Mouse (Mus musculus): ENCODE results near the gene Grhl1. TPM values are rescaled to one million over a fixed set of nuclear protein-coding genes. Genes with fewer than 3 reads are reported as not detected.

The Grhl1 gene
- polyA plus RNA-seq, 1 experiment from 2014 or later: 0.42 TPM

DNA sequence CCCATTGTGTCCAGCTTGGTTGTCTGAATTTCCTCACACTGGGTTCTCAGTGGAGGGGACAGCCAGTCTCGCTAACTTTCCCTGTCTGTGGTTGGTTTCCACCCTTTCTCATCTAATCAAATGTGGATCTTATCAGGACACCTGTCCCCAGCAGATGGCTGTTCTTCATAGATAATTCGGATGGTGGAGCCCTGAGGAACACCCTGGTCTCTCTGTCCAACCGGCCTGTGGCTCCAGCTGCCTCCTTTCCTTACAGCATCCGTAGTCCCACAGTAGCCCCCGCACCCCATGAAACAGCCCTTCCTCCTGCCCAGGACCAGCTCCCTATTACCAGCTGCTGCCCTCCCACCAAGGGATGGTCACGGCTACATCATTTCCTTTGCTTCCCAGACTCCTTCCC lies 73.8 kb downstream of the Grhl1 start:
- H3K27me3 ChIP-seq (ENCODE audit: control insufficient read depth, insufficient read depth, low read depth, low read length): no peaks in the 10 kb centered on the region
- peak overlapping the region; percentile 41 for H3K4me3 ChIP-seq (ENCODE audit: low read depth, low read length)
- H3K4me2 ChIP-seq (ENCODE audit: low read depth, low read length): peak overlapping the region; percentile 67
- H3K9ac ChIP-seq (ENCODE audit: low read depth, low read length): peak overlapping the region; percentile 67
- H3K27ac ChIP-seq (ENCODE audit: low read length): peak overlapping the region; percentile 97
- H3K36me3 ChIP-seq (ENCODE audit: control insufficient read depth, insufficient read depth): no peaks in the 10 kb centered on the region
- peaks cover 75% of the 10 kb centered on the region for H3K4me1 ChIP-seq (ENCODE audit: control insufficient read depth, low read depth, low read length)
- ATAC-seq (ENCODE audit: low read depth): peak; percentile 78
- H3K9me3 ChIP-seq (replicated peaks; ENCODE audit: control insufficient read depth, low read length): no peaks in the 10 kb centered on the region
- WGBS (ENCODE audit: insufficient replicate concordance): 29% methylated on average over 6 of the region's 6 CpGs

DNA sequence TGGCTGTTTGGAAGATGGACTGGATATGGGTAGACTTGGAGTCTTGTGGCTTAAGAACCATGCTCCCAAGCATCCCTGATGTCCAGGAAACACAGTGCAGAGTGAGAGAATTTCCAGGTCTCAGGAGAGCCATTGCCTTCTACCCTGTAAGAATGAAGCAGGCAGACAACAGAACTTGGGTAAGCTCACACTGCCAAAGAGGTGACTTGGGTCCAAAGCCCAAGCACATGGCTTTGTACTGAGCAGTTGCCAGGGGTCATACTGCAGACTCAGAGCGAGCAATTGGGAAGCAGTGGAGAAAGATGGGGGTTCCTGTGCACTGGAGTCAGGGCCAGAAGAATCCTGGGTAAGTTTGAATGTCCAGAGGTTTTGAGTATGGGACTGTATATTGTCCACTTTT lies 76.0 kb downstream of the Grhl1 start:
- no peaks in the 10 kb centered on the region for H3K27me3 ChIP-seq (ENCODE audit: control insufficient read depth, insufficient read depth, low read depth, low read length)
- H3K36me3 ChIP-seq (ENCODE audit: control insufficient read depth, insufficient read depth): no peaks in the 10 kb centered on the region
- no peak overlapping the region for H3K4me2 ChIP-seq (ENCODE audit: low read depth, low read length)
- H3K9ac ChIP-seq (ENCODE audit: low read depth, low read length): no peak overlapping the region
- peak overlapping the region; percentile 55 for H3K27ac ChIP-seq (ENCODE audit: low read length)
- H3K4me3 ChIP-seq (ENCODE audit: low read depth, low read length): no peak overlapping the region
- H3K9me3 ChIP-seq (replicated peaks; ENCODE audit: control insufficient read depth, low read length): no peaks in the 10 kb centered on the region
- 63% methylated on average over 1 of the region's 1 CpGs for WGBS (ENCODE audit: insufficient replicate concordance)
- H3K4me1 ChIP-seq (ENCODE audit: control insufficient read depth, low read depth, low read length): peaks cover 77% of the 10 kb centered on the region
- ATAC-seq (ENCODE audit: low read depth): no peak

DNA sequence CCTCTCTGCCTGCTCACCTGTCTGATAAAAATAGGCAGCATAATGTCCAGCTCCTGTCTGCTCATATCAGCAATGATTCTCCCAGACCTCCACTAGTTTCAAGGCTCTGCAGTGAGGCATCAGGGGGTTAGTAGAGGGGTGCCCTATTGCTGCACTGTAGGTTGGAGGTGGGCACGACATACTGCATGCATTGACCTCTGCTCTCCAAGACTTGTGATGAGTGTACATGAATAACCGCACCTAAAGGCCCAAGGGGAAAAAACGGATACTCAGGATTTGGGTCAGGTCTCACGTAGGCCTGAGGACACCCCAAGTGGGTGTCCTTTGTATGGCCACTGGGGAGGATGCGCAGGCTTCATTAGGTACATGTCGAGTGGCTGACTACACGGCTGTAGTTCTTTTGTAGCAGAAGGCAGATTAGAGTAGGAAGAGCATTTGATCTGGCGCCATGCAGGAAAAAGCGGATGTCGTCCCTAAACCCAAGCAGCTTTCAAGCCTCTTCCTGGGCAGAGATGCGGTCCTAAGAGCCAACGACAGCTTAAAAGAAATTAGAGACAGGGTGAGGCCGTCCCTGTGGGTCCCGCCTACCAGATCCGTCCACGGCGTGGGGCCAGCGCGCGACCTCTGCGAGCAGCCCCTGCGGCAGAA lies 78.5 kb downstream of the Grhl1 start:
- Histone ChIP-seq H3K9me3 (replicated peaks; ENCODE audit: control insufficient read depth, low read length) (no peaks in the 10 kb centered on the region), H3K27ac (ENCODE audit: low read length) (peak overlapping the region; percentile 89), H3K4me1 (ENCODE audit: control insufficient read depth, low read depth, low read length) (peaks cover 75% of the 10 kb centered on the region), H3K9ac (ENCODE audit: low read depth, low read length) (peak overlapping the region; percentile 75), H3K4me2 (ENCODE audit: low read depth, low read length) (peak overlapping the region; percentile 94), H3K4me3 (ENCODE audit: low read depth, low read length) (peak overlapping the region; percentile 88), H3K27me3 (ENCODE audit: control insufficient read depth, insufficient read depth, low read depth, low read length) (no peaks in the 10 kb centered on the region), H3K36me3 (ENCODE audit: control insufficient read depth, insufficient read depth) (peaks cover 22% of the 10 kb centered on the region)
- WGBS (ENCODE audit: insufficient replicate concordance): 7% methylated on average over 20 of the region's 22 CpGs
- ATAC-seq (ENCODE audit: low read depth): no peak

DNA sequence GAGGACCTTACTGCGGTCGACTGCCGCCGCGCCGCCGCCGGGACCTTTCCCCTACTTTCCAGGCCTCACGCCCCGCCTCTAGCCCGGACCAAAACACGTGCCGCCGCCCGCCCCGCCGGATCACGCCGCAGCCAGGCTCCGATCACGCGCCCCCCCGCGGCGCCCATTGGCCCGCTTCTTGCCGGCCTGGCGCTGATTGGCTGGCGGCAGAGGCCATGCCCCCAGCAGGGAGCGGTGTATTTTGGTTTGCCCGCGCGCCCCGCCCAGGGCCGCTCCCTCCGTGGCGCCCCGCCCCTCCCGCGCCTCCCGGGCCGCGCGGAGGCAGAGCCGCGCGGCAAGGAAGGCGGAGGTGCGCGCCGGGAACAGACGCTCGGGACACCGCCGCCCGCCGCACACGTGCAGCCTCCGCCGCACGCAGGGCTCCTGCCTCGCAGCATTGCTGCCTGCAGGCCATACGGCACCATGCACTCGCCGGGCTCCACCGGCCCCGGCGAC lies 79.0 kb downstream of the Grhl1 start, which contains the start of gene Klf11:
Klf11 (plus strand) TSS at position 212 of the 495 bp plus-strand sequence.
- H3K4me2 ChIP-seq (ENCODE audit: low read depth, low read length): peak within 1 kb of the TSS; percentile 94
- under 1% methylated on average over 60 of the region's 68 CpGs for WGBS (ENCODE audit: insufficient replicate concordance)
- H3K36me3 ChIP-seq (ENCODE audit: control insufficient read depth, insufficient read depth): peaks cover 28% of the 10 kb centered on the region
- no peaks in the 10 kb centered on the region for H3K9me3 ChIP-seq (replicated peaks; ENCODE audit: control insufficient read depth, low read length)
- peak within 1 kb of the TSS; percentile 95 for H3K9ac ChIP-seq (ENCODE audit: low read depth, low read length)
- peaks cover 75% of the 10 kb centered on the region for H3K4me1 ChIP-seq (ENCODE audit: control insufficient read depth, low read depth, low read length)
- H3K27ac ChIP-seq (ENCODE audit: low read length): peak within 1 kb of the TSS; percentile 98
- H3K4me3 ChIP-seq (ENCODE audit: low read depth, low read length): peak within 1 kb of the TSS; percentile 88
- no peaks in the 10 kb centered on the region for H3K27me3 ChIP-seq (ENCODE audit: control insufficient read depth, insufficient read depth, low read depth, low read length)
- ATAC-seq (ENCODE audit: low read depth): peak; percentile 82

DNA sequence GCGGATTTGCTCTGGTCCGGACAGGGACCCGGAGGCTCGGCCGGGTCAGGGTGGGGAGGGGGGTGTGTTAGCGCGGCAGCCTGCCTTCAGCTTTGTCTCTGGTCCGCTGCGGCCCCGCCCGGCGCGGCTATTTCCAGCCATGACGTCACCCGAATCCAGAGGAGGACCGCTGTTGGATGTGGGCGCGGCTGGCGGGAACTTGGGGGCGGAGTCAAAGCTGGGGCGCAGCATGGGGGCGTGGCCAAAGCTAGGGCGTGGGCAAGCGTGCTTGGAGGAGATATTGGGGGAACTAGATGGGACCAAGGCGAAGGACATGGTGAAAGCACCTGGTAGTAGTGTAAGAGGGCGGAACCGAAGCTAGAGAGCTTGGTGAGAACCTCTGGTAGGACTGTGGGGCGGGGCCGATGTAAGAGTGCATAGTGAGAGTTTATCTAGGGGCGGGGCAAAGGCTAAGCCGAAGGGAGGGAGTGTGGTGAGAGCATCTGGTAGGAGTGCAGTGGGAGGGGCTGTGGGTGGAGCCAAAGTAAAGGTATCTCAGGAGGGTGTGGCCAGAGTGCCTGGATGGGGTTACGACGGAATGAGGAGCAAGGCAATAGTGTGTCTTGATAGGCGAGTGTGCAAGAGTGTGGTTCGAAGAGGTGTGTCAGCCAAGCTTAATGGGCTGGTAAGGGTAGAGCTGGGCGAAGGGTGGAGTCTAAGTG lies 79.7 kb downstream of the Grhl1 start:
- no peaks in the 10 kb centered on the region for H3K9me3 ChIP-seq (replicated peaks; ENCODE audit: control insufficient read depth, low read length)
- H3K27ac ChIP-seq (ENCODE audit: low read length): peak overlapping the region; percentile 98
- H3K4me3 ChIP-seq (ENCODE audit: low read depth, low read length): peak overlapping the region; percentile 88
- H3K4me1 ChIP-seq (ENCODE audit: control insufficient read depth, low read depth, low read length): peaks cover 78% of the 10 kb centered on the region
- WGBS (ENCODE audit: insufficient replicate concordance): under 1% methylated on average over 36 of the region's 36 CpGs
- peak; percentile 83 for ATAC-seq (ENCODE audit: low read depth)
- peaks cover 34% of the 10 kb centered on the region for H3K36me3 ChIP-seq (ENCODE audit: control insufficient read depth, insufficient read depth)
- peak overlapping the region; percentile 95 for H3K9ac ChIP-seq (ENCODE audit: low read depth, low read length)
- H3K27me3 ChIP-seq (ENCODE audit: control insufficient read depth, insufficient read depth, low read depth, low read length): no peaks in the 10 kb centered on the region
- peak overlapping the region; percentile 79 for H3K4me2 ChIP-seq (ENCODE audit: low read depth, low read length)

DNA sequence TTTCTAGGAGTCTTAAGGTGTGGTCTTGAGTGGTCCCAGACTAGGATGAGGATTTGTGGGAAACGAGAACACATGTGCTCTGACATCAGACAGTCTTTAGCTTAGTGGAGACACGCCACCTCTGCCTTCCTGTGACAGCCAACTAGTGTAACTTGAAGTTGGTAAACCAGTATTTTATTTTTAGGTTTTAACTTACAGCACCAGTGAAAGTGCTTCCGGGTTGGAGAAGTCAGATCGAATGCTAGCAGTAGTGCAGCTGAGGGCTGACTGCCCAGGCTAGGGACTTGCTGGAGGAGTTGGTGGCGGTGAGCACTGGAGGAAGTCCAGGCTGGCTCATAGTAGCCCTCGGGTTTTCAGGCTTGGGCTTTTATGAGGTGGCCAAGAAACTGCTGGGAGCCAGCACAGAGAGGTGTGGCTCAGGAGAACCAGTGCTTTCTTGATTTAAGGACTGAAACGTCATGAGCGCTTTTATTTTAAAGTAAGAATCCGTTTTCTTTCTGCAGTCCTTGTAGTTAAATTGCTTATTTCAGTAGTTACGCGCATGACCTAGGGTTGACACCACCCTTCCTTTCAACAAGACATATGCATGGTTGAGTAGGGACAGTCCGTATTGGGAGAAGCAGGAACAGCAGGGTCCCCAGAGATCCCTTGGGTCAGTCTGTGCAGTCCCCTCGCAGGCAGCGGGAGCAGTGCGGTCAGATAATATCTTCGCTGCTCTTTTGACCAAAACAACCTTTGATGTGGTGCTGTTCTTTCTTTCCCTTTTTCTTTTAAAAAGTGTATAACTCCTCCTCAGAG lies 82.2 kb downstream of the Grhl1 start:
- H3K9ac ChIP-seq (ENCODE audit: low read depth, low read length): no peak overlapping the region
- H3K4me1 ChIP-seq (ENCODE audit: control insufficient read depth, low read depth, low read length): peaks cover 76% of the 10 kb centered on the region
- no peaks in the 10 kb centered on the region for H3K27me3 ChIP-seq (ENCODE audit: control insufficient read depth, insufficient read depth, low read depth, low read length)
- H3K27ac ChIP-seq (ENCODE audit: low read length): no peak overlapping the region
- no peaks in the 10 kb centered on the region for H3K9me3 ChIP-seq (replicated peaks; ENCODE audit: control insufficient read depth, low read length)
- H3K36me3 ChIP-seq (ENCODE audit: control insufficient read depth, insufficient read depth): peaks cover 47% of the 10 kb centered on the region
- WGBS (ENCODE audit: insufficient replicate concordance): 87% methylated on average over 16 of the region's 16 CpGs
- H3K4me2 ChIP-seq (ENCODE audit: low read depth, low read length): no peak overlapping the region
- ATAC-seq (ENCODE audit: low read depth): no peak
- H3K4me3 ChIP-seq (ENCODE audit: low read depth, low read length): no peak overlapping the region

DNA sequence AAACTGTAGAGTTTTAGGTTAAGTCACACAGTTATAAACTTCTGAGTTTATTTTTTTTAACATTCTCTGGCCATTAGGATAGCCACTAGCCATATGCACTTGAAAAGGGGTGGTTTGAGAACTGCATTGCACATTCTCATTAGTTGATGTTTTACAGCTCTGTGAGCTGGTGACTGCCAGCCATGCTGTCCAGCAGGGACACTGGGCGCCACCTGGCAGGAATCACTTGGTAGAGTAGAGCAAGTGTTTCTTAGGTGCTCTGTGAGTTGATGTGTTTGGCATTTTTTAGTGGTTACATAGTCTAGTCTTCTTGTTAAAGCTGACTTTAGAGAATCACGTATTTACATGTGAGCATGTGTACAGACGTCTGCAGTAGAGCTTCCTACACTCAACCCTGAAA lies 84.4 kb downstream of the Grhl1 start:
- no peaks in the 10 kb centered on the region for H3K27me3 ChIP-seq (ENCODE audit: control insufficient read depth, insufficient read depth, low read depth, low read length)
- H3K9me3 ChIP-seq (replicated peaks; ENCODE audit: control insufficient read depth, low read length): no peaks in the 10 kb centered on the region
- peaks cover 68% of the 10 kb centered on the region for H3K4me1 ChIP-seq (ENCODE audit: control insufficient read depth, low read depth, low read length)
- H3K27ac ChIP-seq (ENCODE audit: low read length): no peak overlapping the region
- H3K4me3 ChIP-seq (ENCODE audit: low read depth, low read length): no peak overlapping the region
- H3K36me3 ChIP-seq (ENCODE audit: control insufficient read depth, insufficient read depth): peaks cover 65% of the 10 kb centered on the region
- ATAC-seq (ENCODE audit: low read depth): no peak
- no peak overlapping the region for H3K4me2 ChIP-seq (ENCODE audit: low read depth, low read length)
- WGBS (ENCODE audit: insufficient replicate concordance): 87% methylated on average over 3 of the region's 3 CpGs
- no peak overlapping the region for H3K9ac ChIP-seq (ENCODE audit: low read depth, low read length)

DNA sequence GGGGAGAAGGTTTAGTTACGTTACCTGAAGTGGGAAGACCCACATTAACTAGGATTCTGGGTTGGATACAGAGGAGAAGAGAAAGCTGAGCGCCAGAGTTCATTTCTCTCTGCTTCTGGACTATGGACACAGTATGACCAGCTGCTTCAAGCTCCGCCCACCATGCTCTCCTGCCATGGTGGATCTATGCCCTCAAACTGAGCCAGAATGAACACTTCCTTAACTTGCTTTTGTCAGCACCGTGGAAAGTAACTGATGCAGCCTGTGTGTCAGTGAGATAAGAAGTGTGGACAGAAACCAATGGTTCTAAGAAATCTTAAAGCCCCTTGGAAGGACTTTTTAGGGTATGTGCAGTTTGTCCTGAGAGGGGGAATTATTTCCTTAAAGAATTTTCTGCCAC lies 86.9 kb downstream of the Grhl1 start:
- Histone ChIP-seq H3K4me1 (ENCODE audit: control insufficient read depth, low read depth, low read length) (peaks cover 49% of the 10 kb centered on the region), H3K4me3 (ENCODE audit: low read depth, low read length) (no peak overlapping the region), H3K36me3 (ENCODE audit: control insufficient read depth, insufficient read depth) (peaks cover 65% of the 10 kb centered on the region), H3K27ac (ENCODE audit: low read length) (no peak overlapping the region), H3K4me2 (ENCODE audit: low read depth, low read length) (no peak overlapping the region), H3K27me3 (ENCODE audit: control insufficient read depth, insufficient read depth, low read depth, low read length) (no peaks in the 10 kb centered on the region), H3K9me3 (replicated peaks; ENCODE audit: control insufficient read depth, low read length) (no peaks in the 10 kb centered on the region), H3K9ac (ENCODE audit: low read depth, low read length) (no peak overlapping the region)
- 60% methylated on average over 4 of the region's 4 CpGs for WGBS (ENCODE audit: insufficient replicate concordance)
- no peak for ATAC-seq (ENCODE audit: low read depth)
